ENCODE assay signal across 9 mouse cellular contexts in genomic region chr19:59459811-59460241, GRCm38 (mm10). TPM values are rescaled to one million over a fixed set of nuclear protein-coding genes. Genes with fewer than 3 reads are reported as not detected.
DNase-seq lines count a peak whose midpoint lies in the region; ATAC-seq lines count a peak whose summit lies in the region.
"Had no signal": no experiment of that assay in that cellular context is flagged by ENCODE, and none has a peak within 500 bp of the region (broad histone marks: within the 10 kb centered on the region; RNA-seq: fewer than 3 reads in every experiment).

No protein-coding gene starts in this region.

- no peak for ATAC-seq in heart, embryonic 13.5 days (ENCODE audit: extremely low read depth, insufficient number of reproducible peaks, low FRiP score, low TSS enrichment)
- no peak for ATAC-seq in hindbrain, embryonic 11.5 days (ENCODE audit: low FRiP score)
- ATAC-seq in liver, embryonic 15.5 days (ENCODE audit: insufficient read depth), result no peak

- no peaks in the 10 kb centered on the region for H3K9me3 ChIP-seq in heart, embryonic 13.5 days
- H3K9me3 ChIP-seq in hindbrain, embryonic 11.5 days (ENCODE audit: control insufficient read depth, low read length), result no peaks in the 10 kb centered on the region
- H3K9me3 ChIP-seq in liver, embryonic 15.5 days (replicated peaks), result no peaks in the 10 kb centered on the region

- H3K4me1 ChIP-seq in heart, embryonic 13.5 days, result peaks cover 22% of the 10 kb centered on the region
- H3K4me1 ChIP-seq in brown adipose tissue, adult 24 weeks (ENCODE audit: control insufficient read depth, insufficient read depth, insufficient read length, low read length), result peaks cover 2% of the 10 kb centered on the region
- H3K4me1 ChIP-seq in hindbrain, embryonic 11.5 days (replicated peaks; ENCODE audit: control insufficient read depth, insufficient read depth, low read length), result 0 out of 2 replicates have a peak, but pooled peaks cover 4% of the 10 kb centered on the region
- H3K4me1 ChIP-seq in liver, embryonic 15.5 days (replicated peaks), result no peaks in the 10 kb centered on the region

- H3K4me3 ChIP-seq in heart, embryonic 13.5 days, result peak overlapping the region; percentile 46
- H3K4me3 ChIP-seq in brown adipose tissue, adult 24 weeks (ENCODE audit: insufficient read depth, low read depth, low read length), result peak overlapping the region; percentile 30
- peak overlapping the region; percentile 31 for H3K4me3 ChIP-seq in hindbrain, embryonic 11.5 days (ENCODE audit: low read depth, low read length)
- H3K4me3 ChIP-seq in liver, embryonic 15.5 days (replicated peaks), result no peak overlapping the region

- WGBS in heart, embryonic 13.5 days, result under 1% methylated on average over 19 of the region's 19 CpGs
- WGBS in hindbrain, embryonic 11.5 days, result under 1% methylated on average over 19 of the region's 19 CpGs
- under 1% methylated on average over 19 of the region's 19 CpGs for WGBS in liver, embryonic 15.5 days (ENCODE audit: insufficient replicate concordance)

- no peak overlapping the region for H3K27ac ChIP-seq in heart, embryonic 13.5 days (replicated peaks)
- H3K27ac ChIP-seq in brown adipose tissue, adult 24 weeks (replicated peaks; ENCODE audit: low read depth, low read length), result no peak overlapping the region
- H3K27ac ChIP-seq in hindbrain, embryonic 11.5 days (ENCODE audit: low read depth, low read length), result no peak overlapping the region
- H3K27ac ChIP-seq in liver, embryonic 15.5 days (replicated peaks), result no peak overlapping the region

- no peak overlapping the region for H3K9ac ChIP-seq in heart, embryonic 13.5 days
- no peak overlapping the region for H3K9ac ChIP-seq in hindbrain, embryonic 11.5 days (ENCODE audit: low read depth, low read length)
- no peak overlapping the region for H3K9ac ChIP-seq in liver, embryonic 15.5 days

- H3K4me2 ChIP-seq in heart, embryonic 13.5 days, result peak overlapping the region; percentile 67
- H3K4me2 ChIP-seq in hindbrain, embryonic 11.5 days (replicated peaks; ENCODE audit: low read depth, low read length), result no peak overlapping the region
- H3K4me2 ChIP-seq in liver, embryonic 15.5 days, result peak overlapping the region; percentile 40; the same call in 1 of the 2 replicates

- no peaks in the 10 kb centered on the region for H3K36me3 ChIP-seq in heart, embryonic 13.5 days
- no peaks in the 10 kb centered on the region for H3K36me3 ChIP-seq in hindbrain, embryonic 11.5 days (ENCODE audit: control insufficient read depth, insufficient read depth, low read length)
- no peaks in the 10 kb centered on the region for H3K36me3 ChIP-seq in liver, embryonic 15.5 days (replicated peaks)
- H3K36me3 ChIP-seq: G1E had no signal

- DNase-seq in heart, postnatal 4 days, result no peak
- peak; percentile 66 for DNase-seq in hindbrain, embryonic 11.5 days (ENCODE audit: low spot score)
- no peak for DNase-seq in right cerebral cortex, postnatal 14 days
- no peak for DNase-seq in T-cell, adult 2 months (ENCODE audit: low spot score)
- no peak for DNase-seq in left cerebral cortex, adult 9 months (ENCODE audit: low spot score in 2 of 2)

- H3K27me3 ChIP-seq in heart, embryonic 13.5 days (replicated peaks), result peaks cover 100% of the 10 kb centered on the region
- H3K27me3 ChIP-seq in hindbrain, embryonic 11.5 days (ENCODE audit: control insufficient read depth, insufficient read depth, low read length), result peaks cover 88% of the 10 kb centered on the region
- peaks cover 100% of the 10 kb centered on the region for H3K27me3 ChIP-seq in liver, embryonic 15.5 days

RNA-seq across cellular contexts. Expression of gene Emx2, which starts 1.7 kb away (rescaled TPM):
- not detected in 2 replicates for polyA plus RNA-seq in heart, embryonic 13.5 days (2015; fragmentation: Nextera tagmentation; extraction: Ambion mirVana)
- total RNA-seq in heart, postnatal 4 days (2021), result not detected
- polyA plus RNA-seq in brown adipose tissue, adult 24 weeks (2012; ENCODE audit: insufficient read depth, insufficient read length, missing spikeins), result 0.79 TPM in 1 of 2 replicates, not detected in the other
- 1.0 and 1.4 TPM in 2 replicates for polyA plus RNA-seq in hindbrain, embryonic 11.5 days (2014; fragmentation: Nextera tagmentation; extraction: Ambion mirVana)
- 0.07 TPM in 1 of 2 replicates, not detected in the other for polyA plus RNA-seq in liver, embryonic 15.5 days (2015; fragmentation: Nextera tagmentation; extraction: Ambion mirVana)
- polyA plus RNA-seq: G1E had no signal
